Mouse (Mus musculus): ENCODE measurements around the gene 4632433K11Rik. TPM values are rescaled to one million over a fixed set of nuclear protein-coding genes. Genes with fewer than 3 reads are reported as not detected.

Gene 4632433K11Rik
- polyA plus RNA-seq, 1 experiment from 2014 or later: 0.13 TPM

DNA sequence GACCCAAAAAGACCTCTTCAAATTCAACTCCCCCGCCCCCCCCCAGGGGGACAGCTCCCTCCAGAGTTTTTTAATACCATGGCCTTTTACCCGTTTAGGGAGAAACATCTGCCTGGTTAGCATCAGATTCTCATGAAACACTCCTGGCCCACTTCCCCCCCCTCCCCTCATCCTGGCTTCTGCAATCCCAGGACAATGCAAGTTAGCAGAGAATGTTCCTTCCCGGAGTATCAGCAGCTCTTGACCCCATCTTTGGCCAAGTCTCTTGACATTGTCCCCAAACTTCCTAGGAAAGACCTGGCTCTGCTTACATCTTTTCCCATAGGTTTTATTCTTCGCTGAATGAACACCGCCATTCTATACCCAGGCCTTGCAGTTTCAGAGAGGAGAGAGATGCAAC lies 12.7 kb upstream of the 4632433K11Rik start:
- H3K36me3 ChIP-seq: peaks cover 62% of the 10 kb centered on the region
- H3K4me3 ChIP-seq: peak overlapping the region; percentile 85
- H3K27me3 ChIP-seq: no peaks in the 10 kb centered on the region
- peak overlapping the region; percentile 91 for H3K4me2 ChIP-seq (replicated peaks)
- peaks cover 17% of the 10 kb centered on the region for H3K4me1 ChIP-seq
- no peak for ATAC-seq (ENCODE audit: low FRiP score, low read depth)
- H3K27ac ChIP-seq: peak overlapping the region; percentile 97
- whole genome bisulfite sequencing: 46% methylated on average over 5 of the region's 5 CpGs
- H3K9ac ChIP-seq: peak overlapping the region; percentile 97
- no peaks in the 10 kb centered on the region for H3K9me3 ChIP-seq

DNA sequence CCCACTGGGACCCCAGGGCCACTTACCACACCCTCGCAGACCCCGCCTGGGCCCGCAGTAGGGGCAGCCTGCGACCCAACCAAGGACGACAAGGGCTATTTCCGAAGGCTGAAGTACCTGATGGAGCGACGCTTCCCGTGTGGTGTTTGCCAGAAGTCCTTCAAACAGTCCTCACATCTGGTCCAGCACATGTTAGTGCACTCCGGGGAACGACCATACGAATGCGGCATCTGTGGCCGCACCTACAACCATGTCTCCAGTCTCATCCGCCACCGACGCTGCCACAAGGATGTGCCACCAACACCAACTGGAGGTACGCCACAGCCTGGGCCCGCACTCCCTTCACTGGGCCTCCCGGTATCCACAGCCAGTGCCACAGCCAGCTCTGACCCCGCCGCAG lies 4.4 kb upstream of the 4632433K11Rik start:
- Histone ChIP-seq H3K4me2 (replicated peaks) (no peak overlapping the region), H3K36me3 (peaks cover 98% of the 10 kb centered on the region), H3K4me1 (no peaks in the 10 kb centered on the region), H3K4me3 (no peak overlapping the region), H3K9me3 (peaks cover 55% of the 10 kb centered on the region), H3K27ac (no peak overlapping the region), H3K9ac (no peak overlapping the region), H3K27me3 (no peaks in the 10 kb centered on the region)
- no peak for ATAC-seq (ENCODE audit: low FRiP score, low read depth)
- 94% methylated on average over 22 of the region's 22 CpGs for WGBS

DNA sequence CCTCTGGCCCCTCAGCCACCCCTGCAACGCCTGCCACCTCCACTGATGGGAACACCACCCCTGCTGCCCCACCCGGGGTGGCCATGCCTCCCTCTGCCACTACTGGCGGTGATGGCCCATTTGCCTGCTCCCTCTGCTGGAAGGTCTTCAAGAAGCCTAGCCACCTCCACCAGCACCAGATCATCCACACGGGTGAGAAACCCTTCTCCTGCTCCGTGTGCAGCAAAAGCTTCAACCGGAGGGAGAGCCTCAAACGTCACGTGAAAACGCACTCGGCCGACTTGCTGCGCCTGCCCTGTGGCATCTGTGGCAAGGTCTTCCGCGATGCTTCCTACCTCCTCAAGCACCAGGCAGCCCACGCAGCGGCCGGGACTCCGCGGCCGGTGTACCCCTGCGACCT lies 4.0 kb upstream of the 4632433K11Rik start:
- no peak overlapping the region for H3K4me2 ChIP-seq (replicated peaks)
- no peaks in the 10 kb centered on the region for H3K27me3 ChIP-seq
- no peak overlapping the region for H3K4me3 ChIP-seq
- peaks cover 55% of the 10 kb centered on the region for H3K9me3 ChIP-seq
- peaks cover 98% of the 10 kb centered on the region for H3K36me3 ChIP-seq
- no peak for ATAC-seq (ENCODE audit: low FRiP score, low read depth)
- 90% methylated on average over 21 of the region's 21 CpGs for WGBS
- no peak overlapping the region for H3K27ac ChIP-seq
- no peak overlapping the region for H3K9ac ChIP-seq
- H3K4me1 ChIP-seq: no peaks in the 10 kb centered on the region

DNA sequence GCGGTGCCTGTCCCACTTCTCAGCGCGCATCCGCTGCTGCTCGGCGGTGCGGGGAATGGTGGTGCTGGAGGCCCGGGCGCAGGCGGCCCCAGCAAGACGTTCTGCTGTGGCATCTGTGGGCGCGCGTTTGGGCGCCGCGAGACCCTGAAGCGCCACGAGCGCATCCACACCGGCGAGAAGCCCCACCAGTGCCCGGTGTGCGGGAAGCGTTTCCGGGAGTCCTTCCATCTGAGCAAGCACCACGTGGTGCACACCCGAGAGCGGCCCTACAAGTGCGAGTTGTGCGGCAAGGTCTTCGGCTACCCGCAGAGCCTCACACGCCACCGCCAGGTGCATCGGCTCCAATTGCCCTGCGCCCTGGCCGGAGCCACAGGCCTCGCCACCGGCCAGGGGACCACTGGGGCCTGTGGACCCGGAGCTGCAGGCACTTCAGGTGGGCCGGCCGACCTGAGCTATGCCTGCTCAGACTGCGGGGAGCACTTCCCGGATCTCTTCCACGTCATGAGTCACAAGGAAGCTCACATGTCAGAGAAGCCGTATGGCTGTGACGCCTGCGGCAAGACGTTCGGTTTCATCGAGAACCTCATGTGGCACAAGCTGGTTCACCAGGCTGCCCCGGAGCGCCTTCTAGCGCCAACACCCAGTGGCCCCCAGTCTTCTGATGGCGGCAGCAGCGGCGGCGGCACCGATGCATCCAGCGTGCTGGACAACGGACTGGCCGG lies 3.2 kb upstream of the 4632433K11Rik start:
- Histone ChIP-seq H3K36me3 (peaks cover 98% of the 10 kb centered on the region), H3K27me3 (no peaks in the 10 kb centered on the region), H3K9me3 (peaks cover 59% of the 10 kb centered on the region), H3K9ac (no peak overlapping the region), H3K27ac (no peak overlapping the region), H3K4me3 (0 out of 2 replicates have a peak overlapping the region, but pooled peaks have one; percentile 3), H3K4me2 (replicated peaks) (no peak overlapping the region), H3K4me1 (no peaks in the 10 kb centered on the region)
- 85% methylated on average over 63 of the region's 63 CpGs for WGBS
- ATAC-seq (ENCODE audit: low FRiP score, low read depth): no peak

DNA sequence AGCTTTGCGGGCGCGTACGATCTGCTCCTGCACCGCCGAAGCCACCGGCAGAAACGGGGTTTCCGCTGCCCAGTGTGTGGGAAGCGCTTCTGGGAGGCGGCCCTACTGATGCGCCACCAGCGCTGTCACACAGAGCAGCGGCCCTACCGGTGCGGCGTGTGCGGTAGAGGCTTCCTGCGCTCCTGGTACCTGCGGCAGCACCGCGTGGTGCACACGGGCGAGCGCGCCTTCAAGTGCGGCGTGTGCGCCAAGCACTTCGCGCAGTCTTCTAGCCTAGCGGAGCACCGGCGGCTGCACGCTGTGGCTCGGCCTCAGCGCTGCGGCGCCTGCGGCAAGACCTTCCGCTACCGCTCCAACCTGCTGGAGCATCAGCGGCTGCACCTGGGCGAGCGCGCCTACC lies 2.4 kb upstream of the 4632433K11Rik start:
- Histone ChIP-seq H3K9me3 (peaks cover 66% of the 10 kb centered on the region), H3K4me3 (no peak overlapping the region), H3K4me1 (no peaks in the 10 kb centered on the region), H3K4me2 (replicated peaks) (no peak overlapping the region), H3K27ac (no peak overlapping the region), H3K27me3 (no peaks in the 10 kb centered on the region), H3K36me3 (peaks cover 98% of the 10 kb centered on the region), H3K9ac (no peak overlapping the region)
- 81% methylated on average over 43 of the region's 46 CpGs for WGBS
- ATAC-seq (ENCODE audit: low FRiP score, low read depth): no peak

DNA sequence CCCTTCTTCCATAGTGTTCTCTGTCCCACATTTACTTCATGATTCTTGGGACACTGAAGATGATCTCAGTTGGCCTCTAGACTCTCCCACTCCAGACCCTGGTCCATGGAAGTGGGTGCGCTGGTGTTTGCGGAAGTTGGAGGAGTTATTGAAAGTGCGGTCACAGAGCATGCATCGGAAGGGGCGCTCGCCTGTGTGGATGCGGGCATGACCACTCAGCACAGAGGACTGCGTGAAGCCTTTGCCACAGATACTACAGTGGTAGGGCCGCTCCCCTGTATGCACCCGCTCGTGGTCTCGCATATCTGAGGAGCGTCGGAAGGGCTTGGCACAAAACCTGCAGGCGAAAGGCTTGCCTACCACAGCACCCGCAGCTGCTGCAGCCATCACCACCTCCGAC lies 1.7 kb downstream of the 4632433K11Rik start:
- Histone ChIP-seq H3K36me3 (peaks cover 68% of the 10 kb centered on the region), H3K9me3 (peaks cover 49% of the 10 kb centered on the region), H3K9ac (no peak overlapping the region), H3K4me1 (0 out of 2 replicates have a peak, but pooled peaks cover 2% of the 10 kb centered on the region), H3K27ac (no peak overlapping the region), H3K4me2 (replicated peaks) (no peak overlapping the region), H3K4me3 (no peak overlapping the region), H3K27me3 (no peaks in the 10 kb centered on the region)
- 95% methylated on average over 17 of the region's 17 CpGs for WGBS
- no peak for ATAC-seq (ENCODE audit: low FRiP score, low read depth)

DNA sequence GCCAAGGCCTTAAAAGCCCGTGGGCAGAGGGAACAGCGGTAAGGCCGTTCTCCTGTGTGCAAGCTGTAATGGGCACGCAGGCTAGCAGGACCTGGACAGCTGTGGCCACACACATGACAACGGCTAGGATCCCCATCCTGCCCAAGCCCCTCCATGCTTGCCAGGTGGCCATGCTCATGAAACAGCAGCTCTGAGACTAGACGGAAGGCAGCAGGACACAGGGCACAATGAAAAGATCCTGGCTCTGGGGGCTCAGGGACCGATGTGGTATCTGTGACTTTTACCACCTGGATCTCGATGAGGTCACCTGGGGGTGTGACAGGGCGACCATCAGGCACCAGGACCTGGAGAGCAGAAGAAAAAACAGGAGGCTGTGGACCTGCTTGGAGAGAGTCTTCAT lies 2.2 kb downstream of the 4632433K11Rik start:
- Histone ChIP-seq H3K4me1 (0 out of 2 replicates have a peak, but pooled peaks cover 2% of the 10 kb centered on the region), H3K36me3 (peaks cover 65% of the 10 kb centered on the region), H3K27me3 (no peaks in the 10 kb centered on the region), H3K9ac (no peak overlapping the region), H3K4me3 (no peak overlapping the region), H3K9me3 (peaks cover 44% of the 10 kb centered on the region), H3K4me2 (replicated peaks) (no peak overlapping the region), H3K27ac (no peak overlapping the region)
- WGBS: 93% methylated on average over 9 of the region's 9 CpGs
- no peak for ATAC-seq (ENCODE audit: low FRiP score, low read depth)

DNA sequence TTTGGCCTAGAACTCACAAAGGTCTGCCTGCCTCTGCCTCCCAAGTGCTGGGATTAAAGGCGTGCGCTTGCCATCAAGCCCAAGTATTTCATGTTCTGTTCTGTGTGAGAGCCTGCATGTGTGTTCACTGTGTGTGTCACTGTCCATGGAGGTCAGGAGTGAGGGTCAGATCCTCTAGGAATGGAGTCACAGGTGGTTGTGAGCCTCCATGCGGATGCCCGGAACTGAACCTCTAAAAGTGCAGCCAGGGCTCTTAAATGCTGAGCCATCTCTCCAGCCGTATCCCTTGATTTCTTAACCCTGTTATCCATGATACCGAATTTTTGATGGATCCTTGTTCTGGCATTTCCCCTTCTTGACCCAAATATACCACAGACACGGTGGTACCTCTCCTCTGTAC lies 3.1 kb downstream of the 4632433K11Rik start:
- no peak overlapping the region for H3K9ac ChIP-seq
- ATAC-seq (ENCODE audit: low FRiP score, low read depth): no peak
- no peak overlapping the region for H3K27ac ChIP-seq
- peaks cover 35% of the 10 kb centered on the region for H3K9me3 ChIP-seq
- H3K27me3 ChIP-seq: no peaks in the 10 kb centered on the region
- 0 out of 2 replicates have a peak, but pooled peaks cover 2% of the 10 kb centered on the region for H3K4me1 ChIP-seq
- H3K4me2 ChIP-seq (replicated peaks): no peak overlapping the region
- H3K36me3 ChIP-seq: peaks cover 62% of the 10 kb centered on the region
- 93% methylated on average over 7 of the region's 7 CpGs for WGBS
- no peak overlapping the region for H3K4me3 ChIP-seq

DNA sequence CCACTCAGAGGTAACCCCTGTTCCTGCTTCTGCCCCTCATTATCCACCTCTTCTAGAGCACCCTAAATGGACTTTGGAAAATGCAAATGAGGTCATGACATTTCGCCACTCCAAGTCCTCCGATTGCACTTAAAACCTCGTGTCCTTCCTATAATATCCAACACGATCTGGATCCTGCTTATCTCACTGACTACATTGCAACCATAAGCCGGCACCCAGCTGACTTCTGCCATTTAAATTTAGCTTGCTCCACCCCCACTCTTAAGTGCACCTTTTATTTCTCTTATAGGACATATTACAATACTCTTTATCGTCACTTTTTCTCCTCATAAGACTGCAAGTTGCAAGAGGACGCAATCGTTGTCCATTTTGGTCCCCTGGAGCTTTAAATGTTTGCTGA lies 3.5 kb downstream of the 4632433K11Rik start:
- Histone ChIP-seq H3K4me1 (0 out of 2 replicates have a peak, but pooled peaks cover 2% of the 10 kb centered on the region), H3K4me3 (peak overlapping the region; percentile 58), H3K9ac (peak overlapping the region; percentile 75; the same call in 1 of the 2 replicates), H3K4me2 (replicated peaks) (peak overlapping the region; percentile 65), H3K27me3 (no peaks in the 10 kb centered on the region), H3K27ac (peak overlapping the region; percentile 92), H3K36me3 (peaks cover 58% of the 10 kb centered on the region), H3K9me3 (peaks cover 31% of the 10 kb centered on the region)
- ATAC-seq (ENCODE audit: low FRiP score, low read depth): no peak
- WGBS: 91% methylated on average over 8 of the region's 8 CpGs

DNA sequence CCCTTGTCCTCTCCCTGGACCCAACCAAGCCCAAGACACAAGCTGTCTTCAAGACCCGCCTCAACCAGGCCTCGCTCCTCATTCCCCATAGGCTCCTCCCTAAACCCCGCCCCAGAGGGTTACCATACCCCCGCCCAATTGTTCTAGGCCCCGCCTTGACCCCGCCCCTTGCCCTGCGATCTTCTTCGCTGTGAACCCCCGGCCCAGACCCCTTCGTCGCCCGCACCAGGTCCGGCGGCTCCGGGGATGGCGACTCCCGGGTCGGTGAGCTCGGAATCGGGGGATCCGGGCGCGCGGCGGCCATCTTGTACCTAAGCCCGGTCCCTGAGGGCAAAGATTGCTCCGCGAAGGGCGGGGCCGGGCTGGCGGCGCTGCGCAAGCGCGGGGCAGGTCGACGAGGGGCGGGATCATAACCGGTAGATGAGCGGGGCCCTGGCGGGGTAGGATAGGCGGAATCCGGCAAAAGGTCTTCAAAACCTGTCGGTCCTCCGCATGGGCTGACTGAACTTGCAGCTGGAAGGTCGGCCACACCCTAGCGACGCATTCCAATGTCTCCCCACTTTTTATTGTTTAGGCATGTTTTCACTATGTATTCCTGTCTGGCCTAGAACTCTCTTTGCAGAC lies 4.3 kb downstream of the 4632433K11Rik start, which contains the start of gene Zfp784:
Zfp784 (minus strand) TSS at position 338 of the 624 bp plus-strand sequence.
- Histone ChIP-seq H3K27ac (peak within 1 kb of the TSS; percentile 92), H3K4me1 (0 out of 2 replicates have a peak, but pooled peaks cover 2% of the 10 kb centered on the region), H3K36me3 (peaks cover 50% of the 10 kb centered on the region), H3K4me3 (peak within 1 kb of the TSS; percentile 58), H3K9me3 (peaks cover 23% of the 10 kb centered on the region), H3K27me3 (no peaks in the 10 kb centered on the region), H3K9ac (peak within 1 kb of the TSS; percentile 75), H3K4me2 (replicated peaks) (peak within 1 kb of the TSS; percentile 65)
- ATAC-seq (ENCODE audit: low FRiP score, low read depth): peak; percentile 96
- WGBS: 1% methylated on average over 47 of the region's 48 CpGs

DNA sequence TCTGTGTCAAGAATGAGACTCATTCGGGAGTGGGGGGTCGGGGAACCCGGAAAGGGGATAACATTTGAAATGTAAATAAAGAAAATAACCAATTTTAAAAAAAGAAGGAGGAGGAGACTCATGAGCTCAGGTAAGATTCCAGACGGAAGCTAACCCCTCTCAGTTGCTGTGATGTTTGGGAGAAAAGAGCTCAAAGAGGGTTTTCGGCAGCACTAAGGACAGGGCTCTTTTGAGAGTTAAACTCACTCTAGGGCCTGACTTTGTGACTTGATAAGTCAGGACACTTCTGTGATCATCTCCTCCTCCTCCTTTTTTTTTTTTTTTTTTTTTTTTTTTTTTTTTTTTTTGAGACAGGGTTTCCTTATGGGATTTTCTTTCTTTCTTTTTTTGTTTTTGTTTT lies 5.0 kb downstream of the 4632433K11Rik start:
- Histone ChIP-seq H3K9me3 (peaks cover 18% of the 10 kb centered on the region), H3K27me3 (no peaks in the 10 kb centered on the region), H3K4me2 (replicated peaks) (peak overlapping the region; percentile 65), H3K9ac (peak overlapping the region; percentile 75), H3K4me1 (0 out of 2 replicates have a peak, but pooled peaks cover 2% of the 10 kb centered on the region), H3K4me3 (peak overlapping the region; percentile 58), H3K27ac (peak overlapping the region; percentile 92), H3K36me3 (peaks cover 43% of the 10 kb centered on the region)
- WGBS: 39% methylated on average over 5 of the region's 5 CpGs
- no peak for ATAC-seq (ENCODE audit: low FRiP score, low read depth)

DNA sequence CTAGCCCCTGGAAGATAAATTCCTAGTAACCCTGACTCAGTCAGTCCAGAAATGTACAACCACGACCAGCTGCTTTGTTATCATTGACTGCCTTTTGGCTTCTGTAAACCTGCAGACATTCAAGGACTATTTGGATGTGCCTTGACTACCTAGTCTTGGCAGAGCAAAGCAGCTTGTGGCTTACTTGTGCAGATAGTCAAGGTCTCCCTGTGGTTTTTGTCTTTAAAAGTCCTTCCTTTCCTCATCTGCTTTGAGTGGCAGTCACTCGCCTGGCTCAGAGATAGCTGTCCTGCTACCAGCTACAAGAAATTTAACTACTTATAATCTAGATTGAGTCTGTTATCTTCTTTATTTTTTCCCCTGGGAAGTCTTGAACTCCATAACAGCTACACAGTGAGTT lies 11.1 kb downstream of the 4632433K11Rik start:
- H3K4me3 ChIP-seq: no peak overlapping the region
- WGBS: 77% methylated on average over 2 of the region's 2 CpGs
- no peak for ATAC-seq (ENCODE audit: low FRiP score, low read depth)
- no peaks in the 10 kb centered on the region for H3K27me3 ChIP-seq
- H3K4me2 ChIP-seq (replicated peaks): no peak overlapping the region
- no peak overlapping the region for H3K9ac ChIP-seq
- H3K9me3 ChIP-seq: no peaks in the 10 kb centered on the region
- H3K27ac ChIP-seq: no peak overlapping the region
- H3K4me1 ChIP-seq: no peaks in the 10 kb centered on the region
- peaks cover 11% of the 10 kb centered on the region; the same call in 1 of the 2 replicates for H3K36me3 ChIP-seq
